Mouse (Mus musculus): ENCODE data around the gene Cyp2t4. TPM values are rescaled to one million over a fixed set of nuclear protein-coding genes. Genes with fewer than 3 reads are reported as not detected.

Cyp2t4 gene
- polyA plus RNA-seq, 1 experiment from 2014 or later: not detected

GRCm38 (mm10) chr7:27198355-27198754 is 44.8 kb downstream of the Cyp2t4 start:
- H3K4me3 ChIP-seq (ENCODE audit: low read depth, low read length): no peak overlapping the region
- H3K9me3 ChIP-seq (ENCODE audit: control insufficient read depth, low read length): no peaks in the 10 kb centered on the region
- no peak overlapping the region for H3K9ac ChIP-seq (ENCODE audit: low read depth, low read length)
- H3K36me3 ChIP-seq (ENCODE audit: control insufficient read depth, insufficient read depth, low read length): peaks cover 5% of the 10 kb centered on the region; the same call in 1 of the 2 replicates
- DNase-seq (ENCODE audit: low spot score) (no peak), ATAC-seq (ENCODE audit: low FRiP score) (no peak)
- H3K27me3 ChIP-seq (ENCODE audit: control insufficient read depth, insufficient read depth, low read length): no peaks in the 10 kb centered on the region
- H3K27ac ChIP-seq (ENCODE audit: low read depth, low read length): no peak overlapping the region
- no peak overlapping the region for H3K4me2 ChIP-seq (replicated peaks; ENCODE audit: low read depth, low read length)
- no peaks in the 10 kb centered on the region; the same call in 1 of the 2 replicates for H3K4me1 ChIP-seq (replicated peaks; ENCODE audit: control insufficient read depth, insufficient read depth, low read length)

- DNase-seq (ENCODE audit: low spot score) (no peak), ATAC-seq (ENCODE audit: low FRiP score) (no peak)
- no peaks in the 10 kb centered on the region for H3K27me3 ChIP-seq (ENCODE audit: control insufficient read depth, insufficient read depth, low read length)
- H3K9me3 ChIP-seq (ENCODE audit: control insufficient read depth, low read length): no peaks in the 10 kb centered on the region
- H3K4me3 ChIP-seq (ENCODE audit: low read depth, low read length): no peak overlapping the region
- no peak overlapping the region for H3K9ac ChIP-seq (ENCODE audit: low read depth, low read length)
- 92% methylated on average over 8 of the region's 8 CpGs for WGBS
- H3K27ac ChIP-seq (ENCODE audit: low read depth, low read length): no peak overlapping the region
- no peak overlapping the region for H3K4me2 ChIP-seq (replicated peaks; ENCODE audit: low read depth, low read length)
- peaks cover 2% of the 10 kb centered on the region; the same call in 1 of the 2 replicates for H3K36me3 ChIP-seq (ENCODE audit: control insufficient read depth, insufficient read depth, low read length)
- no peaks in the 10 kb centered on the region for H3K4me1 ChIP-seq (replicated peaks; ENCODE audit: control insufficient read depth, insufficient read depth, low read length)
Observed at GRCm38 (mm10) chr7:27198779-27199178, 45.3 kb downstream of the Cyp2t4 start.

GRCm38 (mm10) chr7:27203730-27204449 is 50.4 kb downstream of the Cyp2t4 start:
- 94% methylated on average over 8 of the region's 8 CpGs for WGBS
- H3K4me1 ChIP-seq (replicated peaks; ENCODE audit: control insufficient read depth, insufficient read depth, low read length): no peaks in the 10 kb centered on the region
- H3K27ac ChIP-seq (ENCODE audit: low read depth, low read length): no peak overlapping the region
- H3K9ac ChIP-seq (ENCODE audit: low read depth, low read length): no peak overlapping the region
- no peaks in the 10 kb centered on the region for H3K27me3 ChIP-seq (ENCODE audit: control insufficient read depth, insufficient read depth, low read length)
- no peaks in the 10 kb centered on the region; the same call in 1 of the 2 replicates for H3K36me3 ChIP-seq (ENCODE audit: control insufficient read depth, insufficient read depth, low read length)
- no peak overlapping the region for H3K4me3 ChIP-seq (ENCODE audit: low read depth, low read length)
- ATAC-seq (ENCODE audit: low FRiP score) (no peak), DNase-seq (ENCODE audit: low spot score) (no peak)
- no peak overlapping the region for H3K4me2 ChIP-seq (replicated peaks; ENCODE audit: low read depth, low read length)
- H3K9me3 ChIP-seq (ENCODE audit: control insufficient read depth, low read length): no peaks in the 10 kb centered on the region

MicroRNAs encoded within 50 kb of the gene (microRNA counts, 519-probe panel; counts per million panel counts)
- microRNA mmu-miR-1191: not detected

Other genes with a start within 250 kb of the Cyp2t4 start
- gene Cyp2a22, start 214.3 kb upstream of the Cyp2t4 start, polyA plus RNA-seq (2014; fragmentation: Nextera tagmentation; extraction: Ambion mirVana): not detected in 2 replicates
- gene Cyp2a12, start 124.6 kb upstream of the Cyp2t4 start, polyA plus RNA-seq (2014; fragmentation: Nextera tagmentation; extraction: Ambion mirVana): not detected in 2 replicates
- gene Cyp2f2, start 33.8 kb upstream of the Cyp2t4 start, polyA plus RNA-seq (2014; fragmentation: Nextera tagmentation; extraction: Ambion mirVana): not detected in 2 replicates
- 37.2 and 43.2 TPM in 2 replicates for gene Egln2, start 13.1 kb downstream of the Cyp2t4 start, polyA plus RNA-seq (2014; fragmentation: Nextera tagmentation; extraction: Ambion mirVana)
- gene Rab4b, start 25.2 kb downstream of the Cyp2t4 start, polyA plus RNA-seq (2014; fragmentation: Nextera tagmentation; extraction: Ambion mirVana): 68.9 and 75.4 TPM in 2 replicates
- 0.39 TPM in 1 of 2 replicates, not detected in the other for gene Gm21983, start 27.4 kb downstream of the Cyp2t4 start, polyA plus RNA-seq (2014; fragmentation: Nextera tagmentation; extraction: Ambion mirVana)
- gene Mia, start 27.4 kb downstream of the Cyp2t4 start, polyA plus RNA-seq (2014; fragmentation: Nextera tagmentation; extraction: Ambion mirVana): 3.4 and 3.7 TPM in 2 replicates
- gene BC024978, start 42.1 kb downstream of the Cyp2t4 start, polyA plus RNA-seq (2014; fragmentation: Nextera tagmentation; extraction: Ambion mirVana): 3.4 and 4.1 TPM in 2 replicates
- 333 and 349 TPM in 2 replicates for gene Snrpa, start 42.6 kb downstream of the Cyp2t4 start, polyA plus RNA-seq (2014; fragmentation: Nextera tagmentation; extraction: Ambion mirVana)
- gene Itpkc, start 74.9 kb downstream of the Cyp2t4 start, polyA plus RNA-seq (2014; fragmentation: Nextera tagmentation; extraction: Ambion mirVana): 5.0 and 6.7 TPM in 2 replicates
- 13.9 and 18.4 TPM in 2 replicates for gene Coq8b, start 79.3 kb downstream of the Cyp2t4 start, polyA plus RNA-seq (2014; fragmentation: Nextera tagmentation; extraction: Ambion mirVana)
- 19.8 and 22.7 TPM in 2 replicates for gene Numbl, start 104.7 kb downstream of the Cyp2t4 start, polyA plus RNA-seq (2014; fragmentation: Nextera tagmentation; extraction: Ambion mirVana)
- 2.4 and 3.9 TPM in 2 replicates for gene Ltbp4, start 184.0 kb downstream of the Cyp2t4 start, polyA plus RNA-seq (2014; fragmentation: Nextera tagmentation; extraction: Ambion mirVana)
- 51.5 and 56.7 TPM in 2 replicates for gene Shkbp1, start 202.3 kb downstream of the Cyp2t4 start, polyA plus RNA-seq (2014; fragmentation: Nextera tagmentation; extraction: Ambion mirVana)
- 0.33 and 0.57 TPM in 2 replicates for gene Gm20479, start 203.7 kb downstream of the Cyp2t4 start, polyA plus RNA-seq (2014; fragmentation: Nextera tagmentation; extraction: Ambion mirVana)